In genomic region chr9:60819340-60819739, GRCm38 (mm10) we compare ENCODE assay signal across 7 mouse cellular contexts. TPM values are rescaled to one million over a fixed set of nuclear protein-coding genes. Genes with fewer than 3 reads are reported as not detected.
DNase-seq lines count a peak whose midpoint lies in the region; ATAC-seq and TF ChIP-seq lines count a peak whose summit lies in the region.

No protein-coding gene starts in this region.

- no peaks in the 10 kb centered on the region for H3K36me3 ChIP-seq in kidney, postnatal 0 days (ENCODE audit: insufficient read depth, low read length)
- H3K36me3 ChIP-seq in kidney, embryonic 16.5 days (ENCODE audit: insufficient read depth, low read length), result 0 out of 2 replicates have a peak, but pooled peaks cover under 1% of the 10 kb centered on the region
- H3K36me3 ChIP-seq in splenic B cell, adult 2 months (ENCODE audit: control insufficient read depth, insufficient read depth, low read length, poor library complexity, severe bottlenecking), result no peaks in the 10 kb centered on the region

- no peaks in the 10 kb centered on the region for H3K9me3 ChIP-seq in kidney, postnatal 0 days (replicated peaks; ENCODE audit: low read length)
- H3K9me3 ChIP-seq in kidney, embryonic 16.5 days (ENCODE audit: low read length), result peaks cover under 1% of the 10 kb centered on the region; the same call in 1 of the 2 replicates

- no peaks in the 10 kb centered on the region for H3K27me3 ChIP-seq in kidney, postnatal 0 days (ENCODE audit: insufficient read depth, low read length)
- no peaks in the 10 kb centered on the region for H3K27me3 ChIP-seq in kidney, embryonic 16.5 days (ENCODE audit: insufficient read depth, low read length)
- no peaks in the 10 kb centered on the region for H3K27me3 ChIP-seq in splenic B cell, adult 2 months (ENCODE audit: control insufficient read depth, insufficient read depth, low read length, poor library complexity, severe bottlenecking)

- 11% methylated on average over 1 of the region's 1 CpGs for WGBS in kidney, postnatal 0 days
- 17% methylated on average over 1 of the region's 1 CpGs for WGBS in kidney, embryonic 16.5 days

- H3K9ac ChIP-seq in kidney, postnatal 0 days (ENCODE audit: low read depth, low read length), result no peak overlapping the region
- H3K9ac ChIP-seq in kidney, embryonic 16.5 days (replicated peaks; ENCODE audit: low read length), result no peak overlapping the region

- H3K4me1 ChIP-seq in kidney, postnatal 0 days (replicated peaks; ENCODE audit: insufficient read depth, low read length), result peaks cover 2% of the 10 kb centered on the region; the same call in 1 of the 2 replicates
- H3K4me1 ChIP-seq in kidney, embryonic 16.5 days (ENCODE audit: insufficient read depth, low read length), result 0 out of 2 replicates have a peak, but pooled peaks cover 4% of the 10 kb centered on the region

- peak; percentile 82 for DNase-seq in kidney, postnatal 0 days (ENCODE audit: low spot score)
- DNase-seq in testis, postnatal 10 days (ENCODE audit: low spot score), result peak; percentile 61
- DNase-seq in testis, postnatal 14 days (ENCODE audit: low spot score), result no peak
- peak; percentile 39 for DNase-seq in c-Kit-positive CD71-positive TER-119-negative erythroid progenitor cells, embryonic 14.5 days (ENCODE audit: low read depth)
- peak; percentile 68 for DNase-seq in splenic B cell, adult 2 months (ENCODE audit: low read depth, low spot score)
- no peak for DNase-seq in right cerebral cortex, postnatal 36 days (ENCODE audit: low spot score in 2 of 2)

- no peak overlapping the region for H3K4me3 ChIP-seq in kidney, postnatal 0 days (replicated peaks; ENCODE audit: low read depth, low read length)
- H3K4me3 ChIP-seq in kidney, embryonic 16.5 days (ENCODE audit: low read length), result no peak overlapping the region

- no peak overlapping the region for H3K4me2 ChIP-seq in kidney, postnatal 0 days (ENCODE audit: low read length)
- H3K4me2 ChIP-seq in kidney, embryonic 16.5 days (replicated peaks; ENCODE audit: low read depth, low read length), result no peak overlapping the region

- ATAC-seq in kidney, postnatal 0 days (replicated peaks; ENCODE audit: low FRiP score, low read depth), result no peak
- no peak for ATAC-seq in kidney, embryonic 16.5 days (ENCODE audit: low FRiP score, low TSS enrichment)

- H3K27ac ChIP-seq in kidney, postnatal 0 days, result no peak overlapping the region
- no peak overlapping the region for H3K27ac ChIP-seq in kidney, embryonic 16.5 days (ENCODE audit: low read length)

- peak; percentile 75 for TF ChIP-seq CTCF in kidney, postnatal 0 days (IDR thresholded peaks at IDR 0.05; ENCODE audit: low read depth)

RNA-seq across cellular contexts. Expression of gene Uaca, which starts 25.0 kb away (rescaled TPM):
- 26.9 and 30.5 TPM in 2 replicates for polyA plus RNA-seq in kidney, postnatal 0 days (2015; fragmentation: Nextera tagmentation; extraction: Ambion mirVana)
- polyA plus RNA-seq in kidney, embryonic 16.5 days (2015; fragmentation: Nextera tagmentation; extraction: Ambion mirVana), result 38.0 and 40.4 TPM in 2 replicates

Comparison
In these comparisons a context has a peak if more than half of its experiments do, and no peak if none do; other contexts are left out.
1. DNase-seq: peak in kidney, postnatal 0 days (single experiment), testis, postnatal 10 days (single experiment), c-Kit-positive CD71-positive TER-119-negative erythroid progenitor cells, embryonic 14.5 days (single experiment) and splenic B cell, adult 2 months (single experiment); none in testis, postnatal 14 days (single experiment) and right cerebral cortex, postnatal 36 days (0 of 2).